Mouse (Mus musculus): ENCODE measurements around the gene Myh9. TPM values are rescaled to one million over a fixed set of nuclear protein-coding genes. Genes with fewer than 3 reads are reported as not detected.

Myh9 gene
- polyA plus RNA-seq, 1 experiment from 2014 or later = 12.4 TPM

- H3K36me3 ChIP-seq = peaks cover 95% of the 10 kb centered on the region
- no peaks in the 10 kb centered on the region for H3K9me3 ChIP-seq
- H3K27me3 ChIP-seq = no peaks in the 10 kb centered on the region
- no peak for ATAC-seq (ENCODE audit: low read depth)
- no peak overlapping the region for H3K27ac ChIP-seq (replicated peaks)
- no peak overlapping the region for H3K4me2 ChIP-seq
- WGBS = 75% methylated on average over 22 of the region's 22 CpGs
- H3K4me3 ChIP-seq = no peak overlapping the region
- H3K9ac ChIP-seq = no peak overlapping the region
- H3K4me1 ChIP-seq (replicated peaks) = no peaks in the 10 kb centered on the region
These were observed 57.7 kb downstream of the Myh9 start for GRCm38 (mm10) chr15:77784039-77784824.

- H3K36me3 ChIP-seq = peaks cover 96% of the 10 kb centered on the region
- no peaks in the 10 kb centered on the region for H3K4me1 ChIP-seq (replicated peaks)
- 83% methylated on average over 11 of the region's 11 CpGs for WGBS
- H3K9ac ChIP-seq = no peak overlapping the region
- no peaks in the 10 kb centered on the region for H3K9me3 ChIP-seq
- no peak overlapping the region for H3K27ac ChIP-seq (replicated peaks)
- no peak overlapping the region for H3K4me2 ChIP-seq
- no peaks in the 10 kb centered on the region for H3K27me3 ChIP-seq
- no peak for ATAC-seq (ENCODE audit: low read depth)
- no peak overlapping the region for H3K4me3 ChIP-seq
These were observed 59.4 kb downstream of the Myh9 start for GRCm38 (mm10) chr15:77782449-77783014.

GRCm38 (mm10) chr15:77775186-77775963 lies 66.6 kb downstream of the Myh9 start:
- H3K4me1 ChIP-seq (replicated peaks) = no peaks in the 10 kb centered on the region
- H3K36me3 ChIP-seq = peaks cover 97% of the 10 kb centered on the region
- H3K27me3 ChIP-seq = no peaks in the 10 kb centered on the region
- H3K4me2 ChIP-seq = no peak overlapping the region
- H3K4me3 ChIP-seq = no peak overlapping the region
- no peak overlapping the region for H3K9ac ChIP-seq
- no peaks in the 10 kb centered on the region for H3K9me3 ChIP-seq
- ATAC-seq (ENCODE audit: low read depth) = peak; percentile 53; the same call in 1 of the 2 replicates
- H3K27ac ChIP-seq (replicated peaks) = no peak overlapping the region
- WGBS = 69% methylated on average over 20 of the region's 20 CpGs

- H3K9ac ChIP-seq = no peak overlapping the region
- H3K36me3 ChIP-seq = peaks cover 97% of the 10 kb centered on the region
- H3K27ac ChIP-seq (replicated peaks) = no peak overlapping the region
- H3K4me2 ChIP-seq = no peak overlapping the region
- H3K27me3 ChIP-seq = no peaks in the 10 kb centered on the region
- H3K4me1 ChIP-seq (replicated peaks) = no peaks in the 10 kb centered on the region
- H3K9me3 ChIP-seq = no peaks in the 10 kb centered on the region
- WGBS = 97% methylated on average over 10 of the region's 10 CpGs
- no peak overlapping the region for H3K4me3 ChIP-seq
- no peak for ATAC-seq (ENCODE audit: low read depth)
These were observed 67.7 kb downstream of the Myh9 start for GRCm38 (mm10) chr15:77774303-77774702.

GRCm38 (mm10) chr15:77773099-77773915 lies 68.7 kb downstream of the Myh9 start:
- H3K9me3 ChIP-seq = no peaks in the 10 kb centered on the region
- no peak overlapping the region for H3K4me3 ChIP-seq
- H3K27me3 ChIP-seq = no peaks in the 10 kb centered on the region
- no peak overlapping the region for H3K9ac ChIP-seq
- H3K36me3 ChIP-seq = peaks cover 97% of the 10 kb centered on the region
- WGBS = 95% methylated on average over 19 of the region's 19 CpGs
- ATAC-seq (ENCODE audit: low read depth) = no peak
- H3K4me1 ChIP-seq (replicated peaks) = no peaks in the 10 kb centered on the region
- no peak overlapping the region for H3K27ac ChIP-seq (replicated peaks)
- no peak overlapping the region for H3K4me2 ChIP-seq

- WGBS = 93% methylated on average over 9 of the region's 9 CpGs
These were observed 71.0 kb downstream of the Myh9 start for GRCm38 (mm10) chr15:77770942-77771341.

GRCm38 (mm10) chr15:77770341-77770740 lies 71.6 kb downstream of the Myh9 start:
- Histone ChIP-seq H3K4me1 (replicated peaks) (no peaks in the 10 kb centered on the region), H3K27me3 (no peaks in the 10 kb centered on the region), H3K27ac (replicated peaks) (no peak overlapping the region), H3K36me3 (peaks cover 98% of the 10 kb centered on the region), H3K4me3 (no peak overlapping the region), H3K9ac (no peak overlapping the region), H3K9me3 (no peaks in the 10 kb centered on the region), H3K4me2 (no peak overlapping the region)
- no peak for ATAC-seq (ENCODE audit: low read depth)
- 96% methylated on average over 5 of the region's 5 CpGs for WGBS

More at GRCm38 (mm10) chr15:77770942-77771341, 71.0 kb downstream of the Myh9 start:
- H3K4me3 ChIP-seq = no peak overlapping the region
- H3K4me1 ChIP-seq (replicated peaks) = no peaks in the 10 kb centered on the region
- peaks cover 97% of the 10 kb centered on the region for H3K36me3 ChIP-seq
- no peak overlapping the region for H3K9ac ChIP-seq
- no peak overlapping the region for H3K27ac ChIP-seq (replicated peaks)
- H3K4me2 ChIP-seq = no peak overlapping the region
- H3K9me3 ChIP-seq = no peaks in the 10 kb centered on the region
- ATAC-seq (ENCODE audit: low read depth) = no peak
- no peaks in the 10 kb centered on the region for H3K27me3 ChIP-seq

- 94% methylated on average over 11 of the region's 11 CpGs for WGBS
- no peaks in the 10 kb centered on the region for H3K9me3 ChIP-seq
- ATAC-seq (ENCODE audit: low read depth) = no peak
- H3K4me1 ChIP-seq (replicated peaks) = no peaks in the 10 kb centered on the region
- H3K36me3 ChIP-seq = peaks cover 100% of the 10 kb centered on the region
- H3K4me3 ChIP-seq = no peak overlapping the region
- H3K9ac ChIP-seq = no peak overlapping the region
- H3K27me3 ChIP-seq = no peaks in the 10 kb centered on the region
- no peak overlapping the region for H3K27ac ChIP-seq (replicated peaks)
- no peak overlapping the region for H3K4me2 ChIP-seq
These were observed 75.0 kb downstream of the Myh9 start for GRCm38 (mm10) chr15:77766981-77767380.

GRCm38 (mm10) chr15:77765484-77766093 lies 76.4 kb downstream of the Myh9 start:
- no peak for ATAC-seq (ENCODE audit: low read depth)
- H3K27ac ChIP-seq (replicated peaks) = no peak overlapping the region
- WGBS = 91% methylated on average over 16 of the region's 16 CpGs
- peaks cover 97% of the 10 kb centered on the region for H3K36me3 ChIP-seq
- no peak overlapping the region for H3K4me3 ChIP-seq
- H3K4me1 ChIP-seq (replicated peaks) = no peaks in the 10 kb centered on the region
- no peaks in the 10 kb centered on the region for H3K9me3 ChIP-seq
- H3K9ac ChIP-seq = no peak overlapping the region
- H3K27me3 ChIP-seq = no peaks in the 10 kb centered on the region
- no peak overlapping the region for H3K4me2 ChIP-seq

GRCm38 (mm10) chr15:77764391-77765006 lies 77.5 kb downstream of the Myh9 start:
- H3K27ac ChIP-seq (replicated peaks) = no peak overlapping the region
- H3K27me3 ChIP-seq = no peaks in the 10 kb centered on the region
- no peak overlapping the region for H3K4me3 ChIP-seq
- peaks cover 92% of the 10 kb centered on the region for H3K36me3 ChIP-seq
- 84% methylated on average over 13 of the region's 13 CpGs for WGBS
- no peaks in the 10 kb centered on the region for H3K4me1 ChIP-seq (replicated peaks)
- ATAC-seq (ENCODE audit: low read depth) = no peak
- no peak overlapping the region for H3K9ac ChIP-seq
- H3K4me2 ChIP-seq = no peak overlapping the region
- no peaks in the 10 kb centered on the region for H3K9me3 ChIP-seq

GRCm38 (mm10) chr15:77763702-77764101 lies 78.3 kb downstream of the Myh9 start:
- no peaks in the 10 kb centered on the region for H3K9me3 ChIP-seq
- H3K27ac ChIP-seq (replicated peaks) = no peak overlapping the region
- H3K4me1 ChIP-seq (replicated peaks) = no peaks in the 10 kb centered on the region
- no peak overlapping the region for H3K4me3 ChIP-seq
- no peaks in the 10 kb centered on the region for H3K27me3 ChIP-seq
- no peak for ATAC-seq (ENCODE audit: low read depth)
- no peak overlapping the region for H3K9ac ChIP-seq
- peaks cover 84% of the 10 kb centered on the region for H3K36me3 ChIP-seq
- no peak overlapping the region for H3K4me2 ChIP-seq
- WGBS = 95% methylated on average over 11 of the region's 11 CpGs
